Mouse (Mus musculus) lung, adult 2 months (tissue): Measurements from ENCODE around the gene Dennd5b.

Source experiments
- CTCF ChIP-seq: fragments of 200-500 bp; IDR thresholded peaks from 2 replicates; pipeline ENCODE4 v1.5.1; 2011; ENCODE audit warnings: mild to moderate bottlenecking, low read length, control low read depth; ENCODE audit not compliant: insufficient read depth
- POLR2A ChIP-seq: fragments of 200-500 bp; IDR thresholded peaks from 2 replicates; pipeline ENCODE4 v1.6.1; 2011; ENCODE audit warnings: low read depth, mild to moderate bottlenecking, control low read depth, low read length, borderline replicate concordance; ENCODE audit errors: extremely low read depth

DNA sequence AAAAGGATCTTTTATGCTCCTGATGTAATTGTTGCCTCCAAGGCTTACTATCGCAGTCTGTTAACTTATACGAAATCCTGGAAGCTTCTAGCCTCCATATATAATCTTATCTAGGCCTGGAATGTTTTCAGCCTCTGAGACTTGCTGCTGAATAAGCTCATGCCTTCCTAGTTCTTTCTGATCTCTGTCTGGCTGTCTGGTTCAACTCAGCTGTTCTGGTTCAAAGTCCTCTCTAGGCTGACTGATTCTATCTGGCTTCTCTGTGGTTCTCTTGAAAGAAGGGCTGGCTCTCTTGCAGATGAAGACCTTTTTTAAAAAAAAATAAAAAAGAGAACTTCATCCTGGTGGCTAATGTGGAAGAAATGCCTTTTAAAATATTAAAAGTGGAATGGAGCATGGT, 128.6 kb downstream of the Dennd5b start:
- TF ChIP-seq CTCF (no peak), POLR2A (no peak)
